Mouse (Mus musculus) liver, embryonic 14.5 days (tissue): ENCODE data around the gene Mkrn2os.

ENCODE experiments used
- CTCF ChIP-seq: IDR thresholded peaks from 2 replicates; pipeline ENCODE4 v1.5.1; 2016; ENCODE audit warnings: antibody characterized with exemption, low read depth, control low read depth
- EP300 ChIP-seq: IDR thresholded peaks from 2 replicates; pipeline ENCODE4 v1.6.1; 2016; ENCODE audit warnings: antibody characterized with exemption, low read depth

DNA sequence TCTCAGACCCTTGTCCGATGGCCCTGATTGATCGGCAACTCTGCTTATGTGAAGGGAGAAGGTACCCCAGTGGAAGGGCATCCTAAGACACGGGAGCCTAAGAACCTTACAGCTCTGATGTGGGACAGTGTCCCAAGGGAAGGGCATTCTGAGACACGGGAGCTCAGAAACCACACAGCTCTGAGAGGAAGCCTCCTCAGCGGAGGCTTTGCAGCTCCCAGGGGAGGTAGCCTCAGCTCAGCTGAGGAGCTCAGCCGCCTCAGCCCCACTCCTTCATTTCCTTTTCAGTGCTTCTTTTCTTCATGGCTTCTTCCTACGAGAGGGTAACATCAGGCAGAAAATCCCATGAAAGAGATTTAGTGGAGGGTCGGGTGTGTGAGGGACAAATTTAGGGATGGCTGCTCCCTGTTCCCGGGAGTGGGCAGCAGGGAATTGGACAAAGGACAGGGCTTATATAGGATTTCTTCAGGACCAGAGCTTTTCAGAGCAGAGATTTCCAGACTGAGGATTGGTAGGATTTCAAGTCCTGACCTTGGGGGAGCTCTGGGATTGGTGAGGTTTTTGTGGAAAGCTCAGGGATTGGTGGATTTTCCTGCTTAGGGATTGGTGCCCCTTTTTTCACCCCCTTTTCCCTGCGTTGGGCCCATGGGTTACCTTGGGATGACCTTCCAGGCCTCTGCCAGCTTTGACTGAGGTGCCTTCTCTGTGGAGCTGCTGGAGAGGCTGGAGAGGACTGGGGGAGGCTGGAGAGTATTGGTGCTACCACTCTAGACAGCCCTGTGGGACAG lies 9.9 kb downstream of the Mkrn2os start:
- no peak for TF ChIP-seq CTCF
- no peak for TF ChIP-seq EP300
